Comparison of ENCODE assay signal across 8 mouse cellular contexts in genomic region chr19:5085145-5085863, GRCm38 (mm10). TPM values are rescaled to one million over a fixed set of nuclear protein-coding genes. Genes with fewer than 3 reads are reported as not detected.
DNase-seq lines count a peak whose midpoint lies in the region; ATAC-seq and TF ChIP-seq lines count a peak whose summit lies in the region.

Gene Tmem151a, minus strand, starts transcription at chr19:5085531.

- DNase-seq in heart, adult 2 months = peak; percentile 52 to 62
- no peak for DNase-seq in heart, postnatal 25 days (ENCODE audit: low spot score)
- peak; percentile 56 for DNase-seq in Muller cell, postnatal 12 days (ENCODE audit: inconsistent ontology term)
- no peak for DNase-seq in limb, embryonic 11.5 days (ENCODE audit: low spot score)
- DNase-seq in neural tube, embryonic 10.5 days (ENCODE audit: extremely low spot score, low spot score) = peak; percentile 32
- DNase-seq in gastrocnemius, postnatal 25 days = no peak

- no peak for TF ChIP-seq CTCF in heart, adult 2 months (IDR thresholded peaks at IDR 0.05)

- under 1% methylated on average over 69 of the region's 69 CpGs for WGBS in heart, adult 2 months
- WGBS in embryonic facial prominence, embryonic 15.5 days = under 1% methylated on average over 62 of the region's 69 CpGs
- WGBS in intestine, embryonic 16.5 days = 1% methylated on average over 67 of the region's 69 CpGs
- under 1% methylated on average over 67 of the region's 69 CpGs for WGBS in limb, embryonic 11.5 days

- H3K4me1 ChIP-seq in heart, adult 2 months (ENCODE audit: control insufficient read depth, insufficient read depth, low read length) = peaks cover 5% of the 10 kb centered on the region
- H3K4me1 ChIP-seq in embryonic facial prominence, embryonic 15.5 days = peaks cover 27% of the 10 kb centered on the region
- H3K4me1 ChIP-seq in intestine, embryonic 16.5 days (ENCODE audit: control insufficient read depth, insufficient read depth, low read length) = peaks cover 17% of the 10 kb centered on the region
- peaks cover 22% of the 10 kb centered on the region for H3K4me1 ChIP-seq in limb, embryonic 11.5 days (ENCODE audit: control insufficient read depth, insufficient read depth, low read length)

- no peaks in the 10 kb centered on the region for H3K36me3 ChIP-seq in heart, adult 2 months (ENCODE audit: control insufficient read depth, insufficient read depth, low read length)
- H3K36me3 ChIP-seq in embryonic facial prominence, embryonic 15.5 days = peaks cover 5% of the 10 kb centered on the region; the same call in 1 of the 2 replicates
- H3K36me3 ChIP-seq in intestine, embryonic 16.5 days (ENCODE audit: control insufficient read depth, insufficient read depth, low read length) = no peaks in the 10 kb centered on the region
- H3K36me3 ChIP-seq in limb, embryonic 11.5 days (ENCODE audit: control insufficient read depth, insufficient read depth, low read length) = no peaks in the 10 kb centered on the region

- no peak for TF ChIP-seq POLR2A in heart, adult 2 months (IDR thresholded peaks at IDR 0.05; ENCODE audit: insufficient read depth, low read depth, low read length)

- H3K4me3 ChIP-seq in heart, adult 2 months = peak within 1 kb of the TSS; percentile 43
- H3K4me3 ChIP-seq in embryonic facial prominence, embryonic 15.5 days (replicated peaks) = peak within 1 kb of the TSS; percentile 49
- H3K4me3 ChIP-seq in intestine, embryonic 16.5 days (ENCODE audit: low read length) = peak within 1 kb of the TSS; percentile 56
- peak within 1 kb of the TSS; percentile 37 for H3K4me3 ChIP-seq in limb, embryonic 11.5 days (ENCODE audit: low read depth, low read length)

- H3K4me2 ChIP-seq in embryonic facial prominence, embryonic 15.5 days (replicated peaks) = peak within 1 kb of the TSS; percentile 91
- peak within 1 kb of the TSS; percentile 91 for H3K4me2 ChIP-seq in intestine, embryonic 16.5 days (ENCODE audit: low read depth, low read length)
- peak within 1 kb of the TSS; percentile 67 for H3K4me2 ChIP-seq in limb, embryonic 11.5 days (ENCODE audit: low read depth, severe bottlenecking)

- H3K9me3 ChIP-seq in embryonic facial prominence, embryonic 15.5 days (replicated peaks) = no peaks in the 10 kb centered on the region
- no peaks in the 10 kb centered on the region for H3K9me3 ChIP-seq in intestine, embryonic 16.5 days (ENCODE audit: control insufficient read depth, low read length)
- no peaks in the 10 kb centered on the region for H3K9me3 ChIP-seq in limb, embryonic 11.5 days (ENCODE audit: control insufficient read depth, low read length)

- ATAC-seq in embryonic facial prominence, embryonic 15.5 days (ENCODE audit: insufficient number of reproducible peaks, low FRiP score, low TSS enrichment, low read depth) = no peak
- no peak for ATAC-seq in intestine, embryonic 16.5 days
- no peak for ATAC-seq in limb, embryonic 11.5 days (ENCODE audit: insufficient number of reproducible peaks, low FRiP score, low TSS enrichment, low read depth)

- intact Hi-C loops in heart, adult 2 months (cut with DNase I) = loop anchor here (5.0 kb wide), 1 partner anchor 48 kb away; the partner anchor contains the start of genes AC124502.3 and B4gat1
- intact Hi-C loops in heart, postnatal 25 days (cut with DNase I) = no loop called here

- TF ChIP-seq EP300 in heart, adult 2 months (IDR thresholded peaks at IDR 0.05; ENCODE audit: insufficient read depth, low read depth, low read length) = no peak

- H3K27me3 ChIP-seq in heart, adult 2 months (ENCODE audit: control insufficient read depth, insufficient read depth, low read length) = peaks cover 11% of the 10 kb centered on the region; the same call in 1 of the 2 replicates
- H3K27me3 ChIP-seq in embryonic facial prominence, embryonic 15.5 days = peaks cover 62% of the 10 kb centered on the region
- H3K27me3 ChIP-seq in intestine, embryonic 16.5 days (replicated peaks; ENCODE audit: control insufficient read depth, insufficient read depth, low read length) = peaks cover 56% of the 10 kb centered on the region
- H3K27me3 ChIP-seq in limb, embryonic 11.5 days (ENCODE audit: control insufficient read depth, insufficient read depth, low read length) = peaks cover 61% of the 10 kb centered on the region

- H3K27ac ChIP-seq in heart, adult 2 months = no peak within 1 kb of the TSS
- no peak within 1 kb of the TSS for H3K27ac ChIP-seq in embryonic facial prominence, embryonic 15.5 days (replicated peaks)
- no peak within 1 kb of the TSS for H3K27ac ChIP-seq in intestine, embryonic 16.5 days (ENCODE audit: low read length)
- H3K27ac ChIP-seq in limb, embryonic 11.5 days (replicated peaks; ENCODE audit: low read depth, low read length) = no peak within 1 kb of the TSS

- H3K79me2 ChIP-seq in heart, adult 2 months (replicated peaks; ENCODE audit: control insufficient read depth, insufficient read depth, low read length) = no peaks in the 10 kb centered on the region

- peak within 1 kb of the TSS; percentile 49 for H3K9ac ChIP-seq in heart, adult 2 months (ENCODE audit: low read depth, low read length)
- H3K9ac ChIP-seq in embryonic facial prominence, embryonic 15.5 days = 0 out of 2 replicates have a peak within 1 kb of the TSS, but pooled peaks have one; percentile 18
- peak within 1 kb of the TSS; percentile 48 for H3K9ac ChIP-seq in intestine, embryonic 16.5 days (ENCODE audit: low read depth, low read length)
- 0 out of 2 replicates have a peak within 1 kb of the TSS, but pooled peaks have one; percentile 13 for H3K9ac ChIP-seq in limb, embryonic 11.5 days (ENCODE audit: low read length)

RNA-seq across cellular contexts. Expression of gene Tmem151a, which starts in this region (rescaled TPM):
- 1 to 10 TPM; 2.6 to 2.8 TPM for total RNA-seq in heart, adult 2 months (2021)
- polyA plus RNA-seq in heart, adult 2 months (2012; rRNA removed) = 1.9 and 3.3 TPM in 2 replicates
- total RNA-seq in heart, postnatal 25 days (2021) = 1 to 10 TPM; 4.0 to 4.8 TPM
- polyA plus RNA-seq in embryonic facial prominence, embryonic 15.5 days (2015; fragmentation: Nextera tagmentation; extraction: Ambion mirVana) = 2.3 and 3.0 TPM in 2 replicates
- polyA plus RNA-seq in intestine, embryonic 16.5 days (2015; fragmentation: Nextera tagmentation; extraction: Ambion mirVana) = 4.7 and 5.1 TPM in 2 replicates
- polyA plus RNA-seq in limb, embryonic 11.5 days (2014; fragmentation: Nextera tagmentation; extraction: Ambion mirVana) = 1.1 and 2.2 TPM in 2 replicates
- total RNA-seq in gastrocnemius, postnatal 25 days (2021) = not detected

Comparison
In these comparisons a context has a peak if more than half of its experiments do, and no peak if none do; other contexts are left out.
1. DNase-seq: peak in heart, adult 2 months (2 of 2), Muller cell, postnatal 12 days (single experiment) and neural tube, embryonic 10.5 days (single experiment); none in heart, postnatal 25 days (single experiment), limb, embryonic 11.5 days (single experiment) and gastrocnemius, postnatal 25 days (single experiment).
2. Peak in every context shown above with its lines, with median percentiles within 50 percentile points of each other: H3K4me3 ChIP-seq, H3K9ac ChIP-seq and H3K4me2 ChIP-seq.